Mouse (Mus musculus): ENCODE measurements around the gene Pde2a. TPM values are rescaled to one million over a fixed set of nuclear protein-coding genes. Genes with fewer than 3 reads are reported as not detected.
"Not testable (repeated sequence)": the region's sequence is repeated elsewhere in the genome, so short reads cannot be mapped to it uniquely, and the experiment has no call there.

The Pde2a gene
- polyA plus RNA-seq, 1 experiment from 2014 or later = 16.9 TPM

GRCm38 (mm10) chr7:101555473-101555872, 134.0 kb downstream of the Pde2a start:
- ATAC-seq (ENCODE audit: borderline replicate concordance, extremely low read depth, low FRiP score, low TSS enrichment) = not testable (repeated sequence)

GRCm38 (mm10) chr7:101557391-101557790, 135.9 kb downstream of the Pde2a start:
- Histone ChIP-seq H3K9me3 (no peaks in the 10 kb centered on the region), H3K9ac (no peak overlapping the region), H3K27ac (no peak overlapping the region), H3K4me2 (no peak overlapping the region), H3K36me3 (no peaks in the 10 kb centered on the region), H3K4me3 (no peak overlapping the region), H3K4me1 (no peaks in the 10 kb centered on the region), H3K27me3 (no peaks in the 10 kb centered on the region)
- no peak for ATAC-seq (ENCODE audit: borderline replicate concordance, extremely low read depth, low FRiP score, low TSS enrichment)
- WGBS = 69% methylated on average over 1 of the region's 1 CpGs

More at GRCm38 (mm10) chr7:101555473-101555872, 134.0 kb downstream of the Pde2a start:
- H3K27me3 ChIP-seq, H3K4me3 ChIP-seq, H3K9me3 ChIP-seq, H3K9ac ChIP-seq, H3K36me3 ChIP-seq, H3K4me2 ChIP-seq, H3K27ac ChIP-seq, H3K4me1 ChIP-seq: not testable (repeated sequence)
- WGBS = 82% methylated on average over 3 of the region's 3 CpGs

- not testable (repeated sequence) for H3K4me1 ChIP-seq; H3K27ac ChIP-seq; H3K4me2 ChIP-seq; H3K9me3 ChIP-seq; H3K27me3 ChIP-seq; H3K36me3 ChIP-seq; H3K9ac ChIP-seq; ATAC-seq (ENCODE audit: borderline replicate concordance, extremely low read depth, low FRiP score, low TSS enrichment); H3K4me3 ChIP-seq
- 43% methylated on average over 5 of the region's 5 CpGs for WGBS
Measured at GRCm38 (mm10) chr7:101559393-101559792, 137.9 kb downstream of the Pde2a start.

MicroRNAs encoded within 50 kb of the gene (microRNA counts, 519-probe panel; counts per million panel counts)
- 19.7 counts per million for microRNA mmu-miR-139-3p
- microRNA mmu-miR-139-5p = 2,340 counts per million, percentile 37 among the panel's probes with 10 or more counts

Small RNA genes within 50 kb of the gene (microRNA-seq; reads per million reads assigned to microRNA genes)
- gene Mir139 = 3,638 reads per million, percentile 86 among the genes with 10 or more reads in this experiment

Other genes with a start within 250 kb of the Pde2a start
- gene Atg16l2, start 119.4 kb upstream of the Pde2a start, polyA plus RNA-seq (2015; fragmentation: Nextera tagmentation; extraction: Ambion mirVana) = 16.2 and 18.3 TPM in 2 replicates
- 41.2 and 45.9 TPM in 2 replicates for gene Stard10, start 104.6 kb upstream of the Pde2a start, polyA plus RNA-seq (2015; fragmentation: Nextera tagmentation; extraction: Ambion mirVana)
- 105 and 109 TPM in 2 replicates for gene Arap1, start 73.6 kb upstream of the Pde2a start, polyA plus RNA-seq (2015; fragmentation: Nextera tagmentation; extraction: Ambion mirVana)
- 10.3 TPM in 1 of 2 replicates, not detected in the other for gene Gm45837, start 10.8 kb upstream of the Pde2a start, polyA plus RNA-seq (2015; fragmentation: Nextera tagmentation; extraction: Ambion mirVana)
- not detected in 2 replicates for gene Art2b, start 163.9 kb downstream of the Pde2a start, polyA plus RNA-seq (2015; fragmentation: Nextera tagmentation; extraction: Ambion mirVana)
- gene Clpb, start 241.9 kb downstream of the Pde2a start, polyA plus RNA-seq (2015; fragmentation: Nextera tagmentation; extraction: Ambion mirVana) = 60.0 and 64.9 TPM in 2 replicates